Mouse (Mus musculus): ENCODE results near the gene Plpp1. TPM values are rescaled to one million over a fixed set of nuclear protein-coding genes. Genes with fewer than 3 reads are reported as not detected.

The Plpp1 gene
- polyA plus RNA-seq, 1 experiment from 2014 or later, result 65.1 TPM

DNA sequence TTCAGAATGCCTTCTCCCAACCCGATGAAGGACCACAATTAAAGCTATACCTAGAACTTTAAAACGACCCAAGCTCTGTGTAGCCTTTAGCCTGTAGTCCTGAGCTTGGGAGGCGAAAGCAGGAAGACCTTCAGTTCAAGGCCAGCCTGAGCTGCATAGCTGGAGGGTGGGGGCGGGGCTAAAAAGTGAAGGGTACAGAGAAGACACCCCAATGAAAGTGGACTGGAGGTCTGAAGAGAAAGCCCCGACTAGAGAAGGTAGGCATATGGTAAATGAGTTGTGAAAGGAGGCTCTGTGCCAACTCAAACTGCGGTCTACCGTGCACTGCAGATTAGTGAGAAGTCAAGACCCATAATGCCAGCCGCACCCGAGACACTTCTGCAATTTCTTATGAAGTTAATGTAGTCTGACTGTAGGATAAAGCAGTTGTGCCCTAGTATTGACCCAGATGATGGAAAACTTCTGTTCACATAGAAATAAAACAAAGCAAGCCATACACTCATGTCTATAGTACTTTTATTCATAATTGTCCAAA is 37.1 kb downstream of the Plpp1 start:
- no peaks in the 10 kb centered on the region for H3K27me3 ChIP-seq (ENCODE audit: control insufficient read depth, insufficient read depth, low read length)
- no peak overlapping the region for H3K9ac ChIP-seq
- 87% methylated on average over 9 of the region's 9 CpGs for WGBS
- no peak overlapping the region for H3K27ac ChIP-seq
- H3K4me3 ChIP-seq (replicated peaks; ENCODE audit: low read length), result no peak overlapping the region
- H3K4me1 ChIP-seq (replicated peaks; ENCODE audit: control insufficient read depth, insufficient read depth, low read length), result peaks cover 15% of the 10 kb centered on the region
- no peak for ATAC-seq (ENCODE audit: low FRiP score)
- no peaks in the 10 kb centered on the region for H3K9me3 ChIP-seq (ENCODE audit: control insufficient read depth, low read length)
- H3K4me2 ChIP-seq (replicated peaks), result no peak overlapping the region
- H3K36me3 ChIP-seq (replicated peaks; ENCODE audit: control insufficient read depth, insufficient read depth), result no peaks in the 10 kb centered on the region
- DNase-seq (ENCODE audit: low spot score), result no peak

DNA sequence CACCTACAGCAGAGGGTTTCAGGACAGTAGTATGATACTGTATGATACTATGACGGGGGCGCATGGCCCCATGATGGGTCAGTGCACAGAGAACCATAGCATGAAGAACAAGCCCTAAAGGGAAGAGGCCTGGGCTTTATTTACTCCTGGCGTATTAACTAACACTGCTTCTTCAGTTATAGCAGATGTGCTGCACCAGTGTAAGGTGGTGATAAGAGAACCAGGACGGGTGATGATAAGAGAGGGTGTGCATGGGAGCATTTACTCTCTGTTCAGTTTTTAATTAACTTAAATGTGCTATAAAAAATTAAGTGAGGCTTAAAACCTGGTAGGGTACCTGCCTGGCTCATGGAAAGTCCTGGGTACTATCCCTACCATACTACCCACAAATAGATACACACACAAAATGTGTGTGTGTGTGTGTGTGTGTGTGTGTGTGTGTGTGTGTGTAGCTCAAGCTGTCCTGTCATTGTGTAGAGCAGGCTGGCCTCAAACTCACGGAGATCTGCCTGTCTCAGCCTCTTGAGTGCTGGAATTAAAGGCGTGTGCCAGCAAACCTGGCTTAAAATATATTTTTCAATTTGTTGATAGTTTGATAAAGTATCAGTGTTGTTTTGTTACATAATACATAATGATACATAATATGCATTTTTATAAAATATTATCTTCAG is 38.1 kb downstream of the Plpp1 start:
- 95% methylated on average over 6 of the region's 6 CpGs for WGBS

DNA sequence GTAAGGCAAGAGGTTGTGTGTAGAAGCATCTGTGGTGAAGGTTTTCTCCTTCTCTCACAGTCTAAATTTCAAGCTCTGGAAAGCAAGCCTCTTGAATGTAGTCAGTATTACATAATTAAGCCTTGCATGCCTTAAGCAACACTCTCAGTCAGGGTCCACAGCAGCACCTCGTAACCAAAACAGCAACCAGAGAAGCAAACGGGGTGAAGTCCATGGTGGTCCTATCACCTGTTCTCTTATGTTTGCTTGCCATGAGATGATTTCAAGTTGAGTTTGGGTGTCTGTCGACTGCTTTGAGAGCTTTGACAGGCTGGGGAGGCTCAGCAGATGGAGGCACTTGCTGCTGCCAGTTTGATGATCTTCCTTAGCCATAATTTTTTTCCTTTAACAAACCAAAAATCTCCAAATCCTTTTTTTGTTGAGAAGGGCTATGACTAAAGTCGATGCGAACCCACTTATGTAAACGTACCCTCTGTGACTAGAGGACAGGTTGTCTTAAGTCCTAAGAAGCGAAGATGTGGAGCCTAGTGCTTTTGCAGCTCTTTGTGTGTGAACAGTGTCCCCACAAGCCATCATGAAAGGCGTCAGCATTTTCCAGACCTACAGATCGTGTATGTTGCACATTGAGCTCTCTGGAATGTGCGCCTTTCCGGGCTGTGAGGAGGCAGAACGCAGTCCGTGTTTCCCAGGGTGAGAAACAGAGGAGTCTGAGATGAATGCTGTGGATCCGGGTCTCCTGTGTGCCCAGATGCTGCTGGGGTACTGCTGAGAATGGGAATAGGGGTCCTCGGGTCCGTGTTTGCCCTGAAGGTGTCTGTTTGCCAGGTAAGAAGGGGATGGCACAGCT is 39.9 kb downstream of the Plpp1 start:
- no peak overlapping the region for H3K4me2 ChIP-seq (replicated peaks)
- H3K27me3 ChIP-seq (ENCODE audit: control insufficient read depth, insufficient read depth, low read length), result no peaks in the 10 kb centered on the region
- no peak overlapping the region for H3K27ac ChIP-seq
- no peaks in the 10 kb centered on the region for H3K9me3 ChIP-seq (ENCODE audit: control insufficient read depth, low read length)
- 91% methylated on average over 16 of the region's 16 CpGs for WGBS
- DNase-seq (ENCODE audit: low spot score) (no peak), ATAC-seq (ENCODE audit: low FRiP score) (no peak)
- peaks cover 8% of the 10 kb centered on the region for H3K36me3 ChIP-seq (replicated peaks; ENCODE audit: control insufficient read depth, insufficient read depth)
- no peaks in the 10 kb centered on the region for H3K4me1 ChIP-seq (replicated peaks; ENCODE audit: control insufficient read depth, insufficient read depth, low read length)
- H3K4me3 ChIP-seq (replicated peaks; ENCODE audit: low read length), result no peak overlapping the region
- no peak overlapping the region for H3K9ac ChIP-seq

More for the DNA sequence above, 38.1 kb downstream of the Plpp1 start:
- Histone ChIP-seq H3K4me1 (replicated peaks; ENCODE audit: control insufficient read depth, insufficient read depth, low read length) (peaks cover 7% of the 10 kb centered on the region), H3K4me2 (replicated peaks) (no peak overlapping the region), H3K36me3 (replicated peaks; ENCODE audit: control insufficient read depth, insufficient read depth) (no peaks in the 10 kb centered on the region), H3K9ac (no peak overlapping the region), H3K4me3 (replicated peaks; ENCODE audit: low read length) (no peak overlapping the region), H3K27ac (no peak overlapping the region), H3K27me3 (ENCODE audit: control insufficient read depth, insufficient read depth, low read length) (no peaks in the 10 kb centered on the region), H3K9me3 (ENCODE audit: control insufficient read depth, low read length) (no peaks in the 10 kb centered on the region)
- ATAC-seq (ENCODE audit: low FRiP score), result no peak
- DNase-seq (ENCODE audit: low spot score), result no peak

DNA sequence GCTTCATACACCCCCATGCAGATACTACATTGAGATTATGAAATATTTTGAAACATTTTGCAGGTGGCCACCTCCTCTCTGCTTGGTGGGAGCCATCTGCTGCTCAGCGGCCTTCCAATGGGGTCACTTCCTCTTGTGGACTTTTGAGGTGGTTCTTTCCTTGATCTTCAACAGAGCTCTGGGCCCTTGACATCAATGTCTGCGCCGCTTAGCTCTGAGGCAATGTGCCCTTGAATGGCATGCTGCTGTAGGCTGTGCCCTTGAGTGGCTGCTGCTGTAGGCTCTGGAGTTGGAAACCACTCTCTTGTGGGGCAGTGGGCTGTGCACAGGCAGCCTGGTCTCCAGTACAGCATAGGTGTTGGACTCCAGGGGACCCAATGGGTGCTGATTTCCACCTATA is 45.3 kb downstream of the Plpp1 start:
- no peak overlapping the region for H3K4me2 ChIP-seq (replicated peaks)
- 98% methylated on average over 3 of the region's 3 CpGs for WGBS
- no peak overlapping the region for H3K27ac ChIP-seq
- H3K9me3 ChIP-seq (ENCODE audit: control insufficient read depth, low read length), result no peaks in the 10 kb centered on the region
- H3K36me3 ChIP-seq (replicated peaks; ENCODE audit: control insufficient read depth, insufficient read depth), result peaks cover 13% of the 10 kb centered on the region
- no peak overlapping the region for H3K4me3 ChIP-seq (replicated peaks; ENCODE audit: low read length)
- ATAC-seq (ENCODE audit: low FRiP score) (no peak), DNase-seq (ENCODE audit: low spot score) (no peak)
- H3K9ac ChIP-seq, result no peak overlapping the region
- no peaks in the 10 kb centered on the region for H3K27me3 ChIP-seq (ENCODE audit: control insufficient read depth, insufficient read depth, low read length)
- no peaks in the 10 kb centered on the region for H3K4me1 ChIP-seq (replicated peaks; ENCODE audit: control insufficient read depth, insufficient read depth, low read length)

DNA sequence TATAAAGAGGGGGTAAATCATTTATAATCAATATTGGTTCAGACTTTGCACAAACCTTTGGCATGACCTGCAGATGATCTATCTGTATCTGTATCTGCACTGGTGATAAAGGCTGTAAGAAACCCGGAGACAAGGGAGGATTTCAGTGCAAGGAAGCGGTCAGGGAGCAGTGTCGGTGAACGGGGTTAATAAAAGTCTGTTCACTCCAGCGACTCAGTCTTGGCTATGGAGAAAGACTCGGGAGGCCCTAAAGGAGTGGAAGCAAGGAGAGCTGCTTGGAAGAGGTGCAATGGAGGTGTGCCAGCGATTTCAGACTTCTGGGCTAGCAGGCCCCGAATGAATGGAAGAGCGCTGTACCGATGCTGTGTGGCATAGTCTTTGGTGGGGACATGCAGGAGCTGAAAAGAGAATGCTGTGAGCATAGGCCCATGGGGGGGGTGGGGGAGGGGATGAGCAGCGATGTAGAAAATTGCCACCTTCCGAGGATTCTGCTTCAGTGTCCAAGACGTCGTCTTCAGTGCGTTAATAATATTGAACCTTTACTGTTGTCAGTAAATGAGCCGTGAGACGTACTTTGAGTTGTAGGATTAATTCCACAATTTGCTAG is 53.2 kb downstream of the Plpp1 start:
- peaks cover 10% of the 10 kb centered on the region for H3K36me3 ChIP-seq (replicated peaks; ENCODE audit: control insufficient read depth, insufficient read depth)
- no peak overlapping the region for H3K4me2 ChIP-seq (replicated peaks)
- DNase-seq (ENCODE audit: low spot score) (no peak), ATAC-seq (ENCODE audit: low FRiP score) (no peak)
- H3K4me3 ChIP-seq (replicated peaks; ENCODE audit: low read length), result no peak overlapping the region
- no peaks in the 10 kb centered on the region for H3K27me3 ChIP-seq (ENCODE audit: control insufficient read depth, insufficient read depth, low read length)
- H3K9me3 ChIP-seq (ENCODE audit: control insufficient read depth, low read length), result no peaks in the 10 kb centered on the region
- peaks cover 4% of the 10 kb centered on the region; the same call in 1 of the 2 replicates for H3K4me1 ChIP-seq (replicated peaks; ENCODE audit: control insufficient read depth, insufficient read depth, low read length)
- WGBS, result 30% methylated on average over 17 of the region's 17 CpGs
- no peak overlapping the region for H3K27ac ChIP-seq
- H3K9ac ChIP-seq, result no peak overlapping the region

DNA sequence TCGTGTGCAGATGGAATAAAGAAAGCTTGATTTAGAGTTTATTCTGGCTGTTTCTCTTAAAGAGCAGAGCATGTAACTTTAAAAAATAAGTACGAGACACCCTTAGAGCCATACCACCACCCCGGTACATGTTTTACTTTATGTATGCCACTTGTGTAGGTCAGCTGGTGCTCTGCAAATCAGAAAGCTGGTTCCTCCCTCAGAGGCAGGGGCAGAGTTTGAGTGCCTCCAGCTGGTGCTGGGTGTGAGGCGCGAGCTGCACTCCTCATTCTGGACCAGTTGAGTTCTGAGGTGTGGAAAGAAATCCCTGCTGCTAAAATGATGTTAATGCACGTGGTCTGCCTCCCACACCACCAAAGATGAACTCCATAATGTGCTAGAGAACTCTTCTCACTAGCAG is 53.8 kb downstream of the Plpp1 start:
- no peak for DNase-seq (ENCODE audit: low spot score)
- Histone ChIP-seq H3K4me3 (replicated peaks; ENCODE audit: low read length) (no peak overlapping the region), H3K9ac (no peak overlapping the region), H3K4me1 (replicated peaks; ENCODE audit: control insufficient read depth, insufficient read depth, low read length) (peaks cover 4% of the 10 kb centered on the region; the same call in 1 of the 2 replicates), H3K4me2 (replicated peaks) (no peak overlapping the region), H3K27me3 (ENCODE audit: control insufficient read depth, insufficient read depth, low read length) (no peaks in the 10 kb centered on the region), H3K9me3 (ENCODE audit: control insufficient read depth, low read length) (no peaks in the 10 kb centered on the region), H3K27ac (no peak overlapping the region), H3K36me3 (replicated peaks; ENCODE audit: control insufficient read depth, insufficient read depth) (peaks cover 10% of the 10 kb centered on the region)
- ATAC-seq (ENCODE audit: low FRiP score), result no peak
- WGBS, result 59% methylated on average over 6 of the region's 6 CpGs

DNA sequence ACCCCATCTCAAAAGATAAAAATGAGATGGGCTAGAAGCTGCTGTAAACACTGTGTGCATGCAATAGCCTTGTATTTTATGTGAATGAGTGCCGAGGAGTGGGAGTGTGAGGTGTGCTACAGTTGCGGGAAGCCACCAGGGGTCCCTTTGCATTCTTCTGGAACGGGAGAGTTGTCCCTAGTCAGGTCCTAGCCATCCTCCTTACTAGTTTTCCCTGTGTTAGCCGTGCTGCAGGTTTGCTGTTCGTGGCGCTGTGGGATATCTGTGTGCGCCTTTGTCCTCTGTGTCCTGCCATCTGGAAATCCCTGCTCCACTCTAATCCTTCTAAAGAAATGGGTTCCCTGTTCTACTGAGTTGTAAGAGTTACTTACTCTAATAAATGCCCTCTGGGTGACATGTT is 57.3 kb downstream of the Plpp1 start:
- Histone ChIP-seq H3K27ac (no peak overlapping the region), H3K36me3 (replicated peaks; ENCODE audit: control insufficient read depth, insufficient read depth) (peaks cover 29% of the 10 kb centered on the region), H3K27me3 (ENCODE audit: control insufficient read depth, insufficient read depth, low read length) (no peaks in the 10 kb centered on the region), H3K4me1 (replicated peaks; ENCODE audit: control insufficient read depth, insufficient read depth, low read length) (peaks cover 4% of the 10 kb centered on the region; the same call in 1 of the 2 replicates), H3K9me3 (ENCODE audit: control insufficient read depth, low read length) (no peaks in the 10 kb centered on the region), H3K4me2 (replicated peaks) (no peak overlapping the region), H3K9ac (no peak overlapping the region), H3K4me3 (replicated peaks; ENCODE audit: low read length) (no peak overlapping the region)
- no peak for ATAC-seq (ENCODE audit: low FRiP score)
- WGBS, result 81% methylated on average over 7 of the region's 7 CpGs
- DNase-seq (ENCODE audit: low spot score), result no peak

DNA sequence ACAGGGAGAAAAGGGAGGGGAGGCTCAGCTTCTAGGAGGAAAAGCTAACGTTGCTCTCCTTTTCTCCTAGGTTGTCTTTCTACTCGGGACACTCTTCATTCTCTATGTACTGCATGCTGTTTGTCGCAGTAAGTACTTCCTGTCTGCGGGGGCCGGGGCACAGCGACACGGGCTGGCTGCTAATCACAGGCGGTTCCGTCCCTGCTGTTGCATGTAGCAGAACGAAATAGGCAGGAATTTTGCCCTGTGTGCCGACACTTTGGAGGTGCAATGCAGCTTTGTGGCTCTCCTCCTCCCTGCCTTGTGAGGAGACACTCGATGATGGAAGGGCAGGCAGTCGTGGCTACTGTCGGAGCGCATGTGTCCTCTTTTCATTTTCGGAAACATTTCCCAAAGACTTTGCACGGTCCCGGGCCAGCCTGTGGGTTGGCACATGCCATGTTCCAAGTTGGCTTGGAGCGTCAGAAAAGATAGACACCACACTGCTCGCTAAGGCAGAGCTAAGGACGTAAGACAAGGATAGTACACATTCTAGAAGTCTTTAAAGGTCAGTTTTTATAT is 59.1 kb downstream of the Plpp1 start:
- H3K4me2 ChIP-seq (replicated peaks), result no peak overlapping the region
- DNase-seq (ENCODE audit: low spot score) (no peak), ATAC-seq (ENCODE audit: low FRiP score) (no peak)
- WGBS, result 91% methylated on average over 21 of the region's 21 CpGs
- no peak overlapping the region for H3K27ac ChIP-seq
- H3K4me1 ChIP-seq (replicated peaks; ENCODE audit: control insufficient read depth, insufficient read depth, low read length), result no peaks in the 10 kb centered on the region
- no peak overlapping the region for H3K9ac ChIP-seq
- H3K27me3 ChIP-seq (ENCODE audit: control insufficient read depth, insufficient read depth, low read length), result no peaks in the 10 kb centered on the region
- peaks cover 41% of the 10 kb centered on the region for H3K36me3 ChIP-seq (replicated peaks; ENCODE audit: control insufficient read depth, insufficient read depth)
- no peaks in the 10 kb centered on the region for H3K9me3 ChIP-seq (ENCODE audit: control insufficient read depth, low read length)
- H3K4me3 ChIP-seq (replicated peaks; ENCODE audit: low read length), result no peak overlapping the region

DNA sequence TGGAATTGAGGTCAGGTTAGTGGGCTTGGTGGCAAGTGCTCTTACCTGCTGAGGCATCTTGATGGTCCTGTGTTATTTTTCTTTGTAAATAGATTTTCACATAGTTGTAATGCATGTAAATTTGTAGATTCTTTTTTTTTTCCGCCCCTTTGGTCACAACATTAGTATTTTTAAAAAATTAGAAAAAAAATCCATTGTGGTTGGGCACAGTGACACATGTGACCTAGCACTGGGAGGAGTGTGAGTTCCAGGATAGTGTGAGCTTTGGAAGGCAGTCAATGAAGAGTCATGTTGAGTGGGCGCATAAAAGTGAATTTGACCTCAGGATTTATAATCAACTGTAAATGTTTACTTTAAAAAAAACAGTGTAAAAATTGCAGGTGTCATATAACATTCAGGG is 59.8 kb downstream of the Plpp1 start:
- WGBS, result 95% methylated on average over 2 of the region's 2 CpGs
- Histone ChIP-seq H3K36me3 (replicated peaks; ENCODE audit: control insufficient read depth, insufficient read depth) (peaks cover 42% of the 10 kb centered on the region), H3K9ac (no peak overlapping the region), H3K4me1 (replicated peaks; ENCODE audit: control insufficient read depth, insufficient read depth, low read length) (no peaks in the 10 kb centered on the region), H3K4me2 (replicated peaks) (no peak overlapping the region), H3K27me3 (ENCODE audit: control insufficient read depth, insufficient read depth, low read length) (no peaks in the 10 kb centered on the region), H3K9me3 (ENCODE audit: control insufficient read depth, low read length) (no peaks in the 10 kb centered on the region), H3K27ac (no peak overlapping the region), H3K4me3 (replicated peaks; ENCODE audit: low read length) (no peak overlapping the region)
- no peak for DNase-seq (ENCODE audit: low spot score)
- no peak for ATAC-seq (ENCODE audit: low FRiP score)
